Mouse (Mus musculus) liver (tissue): ENCODE measurements around the gene Arid2.
A peak's percentile ranks its signal among the peaks of the same experiment; 100 is the strongest.
"Not testable (repeated sequence)": the region's sequence is repeated elsewhere in the genome, so short reads cannot be mapped to it uniquely, and the experiment has no call there.

Experiments used
- DNase-seq: peaks from one replicate; pipeline ENCODE4 v3.0.0-alpha.2; 2020; ENCODE audit warnings: mixed read lengths

Arid2 gene

DNA sequence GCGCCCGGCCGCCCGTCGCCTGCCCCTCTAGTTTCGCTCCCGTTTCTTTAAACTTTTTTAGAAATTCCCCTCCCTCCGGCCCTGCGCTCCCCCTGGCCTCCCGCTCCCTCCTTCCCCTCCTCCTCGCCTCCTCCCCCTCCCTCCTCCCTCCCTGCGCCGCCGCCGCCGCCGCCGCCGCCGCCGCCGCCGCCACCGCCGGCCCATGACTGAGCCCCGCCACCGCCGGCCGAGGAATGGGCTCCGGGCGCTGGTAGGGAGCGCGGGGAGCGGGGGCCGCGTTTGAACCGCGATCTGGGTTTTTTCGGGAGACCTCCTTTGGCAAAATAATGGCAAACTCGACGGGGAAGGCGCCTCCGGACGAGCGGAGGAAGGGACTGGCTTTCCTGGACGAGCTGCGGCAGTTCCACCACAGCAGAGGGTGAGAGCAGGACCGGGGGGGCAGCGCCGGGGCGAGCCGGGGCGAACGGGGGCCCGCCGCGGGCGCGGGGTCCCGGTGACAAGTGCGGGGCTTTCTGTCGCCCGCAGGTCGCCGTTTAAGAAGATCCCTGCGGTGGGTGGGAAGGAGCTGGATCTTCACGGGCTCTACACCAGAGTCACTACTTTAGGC is at the start of gene Arid2:
Gene Arid2, plus strand, starts transcription at position 150 of the 607 bp plus-strand sequence.
- peak; percentile 83 for DNase-seq

DNA sequence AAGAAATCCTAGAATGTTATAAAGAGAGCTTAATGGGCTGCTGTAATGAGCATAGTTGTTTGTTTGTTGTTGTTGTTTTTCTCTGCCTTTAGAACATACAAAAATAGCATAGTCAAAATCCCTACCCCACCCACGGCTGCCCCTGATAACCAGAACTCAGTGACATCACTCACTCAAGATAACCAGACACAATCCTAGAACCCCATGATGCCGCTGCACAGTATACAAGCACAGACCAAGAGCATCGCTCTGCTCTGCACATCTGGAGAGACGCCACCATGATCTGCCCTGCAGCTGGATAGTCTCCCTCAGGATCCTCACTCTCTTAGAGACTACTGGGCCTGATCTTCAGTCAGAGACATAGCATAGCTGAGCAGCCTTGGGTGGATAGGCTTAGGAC is 49.2 kb upstream of the Arid2 start:
- DNase-seq = peak; percentile 42

DNA sequence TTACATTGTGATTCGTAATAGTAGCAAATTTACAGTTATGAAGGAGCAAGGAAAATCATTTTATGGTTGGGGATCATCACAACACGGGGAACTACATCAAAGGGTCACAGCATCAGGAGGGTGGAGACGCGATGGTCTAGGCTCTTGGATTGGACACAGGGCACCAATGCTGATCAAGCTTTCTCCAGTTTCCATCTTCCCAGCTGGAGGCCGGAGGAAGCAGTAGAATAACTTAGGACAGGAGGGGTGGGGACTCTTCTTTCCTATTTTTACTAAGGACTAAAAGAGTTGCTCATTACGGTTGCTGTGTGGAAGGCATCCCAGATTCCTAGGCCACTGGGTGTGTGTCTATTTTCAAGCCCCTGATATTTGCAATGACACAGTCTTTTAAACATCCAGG is 43.1 kb upstream of the Arid2 start:
- no peak for DNase-seq

DNA sequence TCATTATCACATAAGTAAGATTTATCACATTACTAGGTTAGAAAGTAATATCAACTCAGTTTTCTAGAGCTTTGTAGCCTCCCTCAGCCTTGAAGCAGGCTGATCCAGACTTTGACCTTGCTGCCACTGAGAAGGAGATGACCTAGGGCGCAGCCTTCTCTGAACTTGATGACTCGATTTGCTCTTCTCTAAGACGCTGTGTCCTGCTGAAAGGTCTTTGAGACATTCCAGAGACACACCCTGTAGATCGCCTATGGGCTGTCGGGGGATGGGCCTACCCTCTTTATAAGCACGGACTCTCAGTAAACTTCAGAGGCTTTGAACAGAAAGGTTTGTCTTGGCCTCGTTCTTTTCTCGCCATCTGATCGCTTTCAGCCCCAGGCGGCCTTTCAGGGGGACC is 42.6 kb upstream of the Arid2 start:
- not testable (repeated sequence) for DNase-seq

DNA sequence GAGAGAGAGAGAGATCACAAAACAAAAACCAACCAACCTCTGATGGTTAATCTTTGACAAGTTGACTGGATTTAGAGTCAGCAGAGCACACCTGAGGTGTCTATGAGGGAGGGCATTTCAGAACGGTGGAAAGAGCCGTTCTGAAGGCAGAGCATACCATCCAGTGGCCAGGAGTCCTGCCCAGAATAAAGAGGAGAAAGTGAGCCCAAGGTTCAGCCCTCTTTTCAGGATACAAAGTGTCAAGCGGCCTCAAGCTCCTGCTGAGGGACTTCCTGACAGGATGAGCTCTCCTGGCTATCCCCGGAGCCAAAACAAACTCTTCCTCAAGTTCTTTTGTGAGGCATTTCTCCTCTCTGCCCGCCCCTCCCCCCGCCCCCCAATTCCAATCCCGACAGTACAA is 33.5 kb upstream of the Arid2 start:
- DNase-seq = no peak

DNA sequence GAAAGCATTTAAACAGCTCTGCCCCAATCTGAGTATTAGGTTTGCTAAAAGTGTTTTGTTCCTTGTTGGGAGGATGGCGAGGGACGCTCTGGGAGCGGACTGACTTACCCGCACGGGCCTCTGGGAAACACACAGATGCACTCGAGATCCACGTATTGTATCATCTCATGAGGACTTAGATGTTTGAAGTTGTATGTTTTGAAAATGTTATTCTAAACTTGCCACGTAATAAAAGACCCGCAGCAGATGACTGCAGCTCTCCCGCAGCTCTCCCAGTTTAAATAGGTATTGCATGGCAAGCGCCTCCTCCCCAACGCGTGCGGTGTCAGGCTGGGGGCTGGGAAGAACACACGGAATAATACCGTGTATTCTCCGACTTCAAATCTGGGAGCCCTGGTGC is 33.0 kb upstream of the Arid2 start:
- no peak for DNase-seq

DNA sequence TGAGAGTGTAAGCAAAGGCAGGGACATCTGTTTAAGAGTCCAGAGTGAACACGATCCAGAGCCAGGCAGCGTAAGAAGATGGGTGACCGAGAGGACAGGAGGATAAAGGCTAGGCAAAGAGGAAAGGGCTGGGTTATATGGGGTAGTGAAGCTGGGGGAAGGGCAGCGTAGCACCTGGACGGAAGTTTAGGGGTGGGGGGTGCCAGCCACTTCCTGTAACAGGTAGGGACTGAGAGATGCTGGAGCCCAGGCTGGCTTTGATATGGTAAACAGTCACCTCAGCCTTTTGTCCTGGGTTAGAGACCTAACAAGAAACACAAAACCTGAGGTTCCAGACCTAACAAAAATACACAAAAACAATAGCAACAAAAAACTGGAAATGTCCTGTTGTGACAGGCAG is 29.5 kb upstream of the Arid2 start:
- no peak for DNase-seq

DNA sequence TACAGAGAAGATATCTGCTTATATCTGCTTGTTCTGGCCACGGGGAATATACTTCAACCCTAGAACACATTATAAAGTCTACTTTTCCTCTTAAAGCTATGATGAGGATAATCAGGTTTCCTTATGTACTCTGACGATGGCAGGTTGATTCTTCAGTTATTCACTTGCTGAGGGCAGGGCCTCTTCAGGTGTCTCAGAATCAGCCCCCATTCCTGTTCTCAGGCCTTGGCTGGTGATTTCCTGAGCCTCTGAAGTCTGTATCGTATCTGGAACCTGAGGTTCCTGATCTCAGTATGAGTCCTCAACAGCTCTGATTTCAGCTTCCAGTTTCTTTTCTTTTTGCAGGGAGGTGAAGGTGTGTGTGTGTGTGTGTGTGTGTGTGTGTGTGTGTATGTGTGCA is 22.7 kb upstream of the Arid2 start:
- no peak for DNase-seq

DNA sequence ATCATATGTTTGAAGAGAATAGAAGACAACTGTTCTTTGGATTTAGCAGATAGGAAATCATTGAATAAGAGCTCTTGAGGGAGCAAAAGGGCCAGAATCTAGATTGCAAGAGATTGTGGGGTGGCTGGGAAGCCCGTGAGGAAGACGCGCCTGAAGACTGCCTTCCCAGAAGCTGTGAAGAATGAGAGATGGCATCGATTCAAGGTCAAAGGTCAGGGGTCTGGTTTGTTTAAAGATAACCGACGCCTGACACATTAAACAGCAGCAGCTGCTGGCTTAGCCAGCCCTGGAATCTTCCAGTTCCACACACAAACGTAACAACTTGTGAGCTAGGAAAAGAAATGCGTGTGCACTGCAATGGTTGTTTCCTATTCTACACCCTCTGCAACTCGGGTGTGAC is 19.4 kb upstream of the Arid2 start:
- DNase-seq = no peak

DNA sequence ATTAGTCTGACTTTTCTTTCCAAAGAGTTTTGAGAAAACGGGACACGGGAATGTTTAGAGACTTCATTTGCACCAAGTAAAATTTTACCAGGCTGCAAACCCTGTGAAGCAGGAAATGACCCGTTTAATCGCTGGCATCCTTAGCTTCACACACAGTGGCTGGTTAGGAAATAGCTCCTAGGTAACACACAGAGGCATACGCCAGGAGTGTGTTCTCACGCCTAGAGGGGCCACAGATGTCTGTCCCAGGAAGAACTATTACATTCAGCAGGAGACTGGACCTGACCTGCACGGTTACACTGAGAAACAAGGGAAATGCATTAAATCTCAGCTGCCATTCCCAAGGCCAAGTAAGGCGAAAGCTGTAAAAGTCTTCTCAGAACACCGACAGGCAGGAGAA is 18.7 kb upstream of the Arid2 start:
- DNase-seq = no peak

DNA sequence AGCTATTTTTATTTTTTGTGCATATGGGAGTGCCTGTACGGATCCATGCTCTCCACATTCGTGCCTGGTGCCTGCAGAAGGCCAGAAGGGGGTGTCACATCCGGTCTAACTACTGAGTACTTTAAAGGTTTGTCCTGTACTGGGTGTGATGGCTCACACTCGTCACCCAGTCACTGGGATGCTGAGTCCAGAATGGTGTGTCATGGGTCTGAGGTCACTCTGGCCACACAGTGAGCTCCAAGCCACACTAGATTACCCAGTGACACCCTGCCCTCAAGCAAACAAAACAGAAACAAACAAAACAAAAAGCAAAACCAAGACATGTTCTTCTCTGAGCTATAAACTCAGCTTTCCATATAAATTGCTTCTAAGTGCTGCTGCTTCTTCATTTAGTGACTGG is 17.9 kb upstream of the Arid2 start:
- no peak for DNase-seq

DNA sequence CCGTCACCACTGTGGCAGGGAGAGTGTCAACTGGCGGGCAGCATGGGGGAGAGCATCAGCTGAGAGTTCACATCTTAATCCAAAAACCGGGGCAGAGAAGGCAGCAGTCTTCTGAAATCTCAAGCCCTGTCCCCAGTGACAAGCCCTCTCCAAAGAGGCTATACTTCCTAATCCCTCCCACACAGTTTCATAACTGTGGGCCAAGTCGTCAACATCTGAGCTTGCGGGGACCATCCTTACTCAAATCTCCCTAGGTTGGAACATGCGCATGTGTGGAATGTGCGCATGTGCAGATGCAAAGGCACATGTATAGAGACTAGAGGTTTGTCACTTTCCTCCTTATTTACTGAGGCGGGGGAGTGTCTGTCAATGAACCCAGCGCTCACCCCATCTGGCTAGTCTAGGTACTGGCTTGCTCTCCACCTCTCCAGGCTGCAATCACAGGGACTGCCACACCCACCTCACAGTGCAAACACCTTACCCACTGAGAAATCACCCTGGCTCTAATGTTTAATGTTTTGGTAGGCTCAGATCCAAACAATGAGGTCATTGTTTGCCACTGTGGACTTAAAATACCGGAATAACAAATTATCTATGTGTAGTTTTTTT is 16.9 kb upstream of the Arid2 start:
- DNase-seq = no peak

DNA sequence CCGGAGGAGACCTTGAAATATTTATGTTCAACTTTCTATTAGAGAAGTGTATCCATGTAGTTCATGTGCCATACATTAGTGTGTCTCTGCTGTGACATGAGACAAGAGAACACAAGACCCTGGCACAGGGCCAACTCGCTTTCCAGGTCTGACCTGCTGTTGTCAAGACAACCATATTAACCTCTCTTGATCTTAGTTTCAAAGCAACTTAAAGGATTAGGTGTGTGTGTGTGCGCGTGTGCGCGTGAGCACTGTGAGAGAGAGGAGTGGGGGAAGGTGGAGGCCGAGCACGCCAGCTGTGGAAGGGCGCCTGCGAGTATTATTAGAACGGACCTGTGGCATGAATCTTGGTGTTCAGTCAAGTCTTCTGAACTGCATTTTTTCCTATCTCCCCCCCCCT is 15.0 kb upstream of the Arid2 start:
- DNase-seq = no peak

DNA sequence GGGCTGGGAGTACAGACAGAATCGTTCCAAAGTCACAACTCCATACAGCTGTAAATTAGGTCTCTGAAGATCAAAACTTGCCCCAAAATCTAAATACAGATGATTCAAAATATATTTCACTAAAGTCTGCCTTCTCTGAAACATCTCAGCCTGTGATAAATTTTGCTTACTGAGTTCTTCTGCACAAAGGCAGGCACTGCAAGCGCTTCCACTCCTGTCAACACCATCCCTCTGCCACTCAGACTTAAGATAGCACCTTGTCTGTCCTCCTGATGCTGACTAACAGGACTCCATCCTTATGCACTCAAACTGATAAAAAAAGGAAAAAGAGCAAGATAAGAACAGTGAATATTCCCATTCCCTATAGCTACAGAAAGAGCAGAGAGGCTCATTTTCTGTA is 13.0 kb upstream of the Arid2 start:
- DNase-seq = no peak

DNA sequence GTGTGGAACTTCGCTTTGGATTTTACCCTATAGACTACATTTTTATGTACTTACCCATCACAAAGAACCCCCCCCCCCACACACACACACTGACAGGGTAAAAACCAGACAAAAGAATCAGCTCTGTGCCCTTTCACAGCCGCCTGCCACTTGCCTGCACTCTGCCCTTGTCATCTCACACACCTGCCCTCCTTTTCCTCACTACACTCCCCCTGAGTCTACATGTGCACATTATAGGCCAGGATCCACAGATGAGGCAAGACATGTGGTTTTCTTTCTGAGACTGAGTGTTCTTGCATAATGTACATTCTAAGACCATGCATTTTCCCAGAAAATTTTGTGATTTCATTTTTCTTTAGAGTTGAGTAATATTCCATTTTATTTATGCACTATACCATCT is 12.1 kb upstream of the Arid2 start:
- no peak for DNase-seq

DNA sequence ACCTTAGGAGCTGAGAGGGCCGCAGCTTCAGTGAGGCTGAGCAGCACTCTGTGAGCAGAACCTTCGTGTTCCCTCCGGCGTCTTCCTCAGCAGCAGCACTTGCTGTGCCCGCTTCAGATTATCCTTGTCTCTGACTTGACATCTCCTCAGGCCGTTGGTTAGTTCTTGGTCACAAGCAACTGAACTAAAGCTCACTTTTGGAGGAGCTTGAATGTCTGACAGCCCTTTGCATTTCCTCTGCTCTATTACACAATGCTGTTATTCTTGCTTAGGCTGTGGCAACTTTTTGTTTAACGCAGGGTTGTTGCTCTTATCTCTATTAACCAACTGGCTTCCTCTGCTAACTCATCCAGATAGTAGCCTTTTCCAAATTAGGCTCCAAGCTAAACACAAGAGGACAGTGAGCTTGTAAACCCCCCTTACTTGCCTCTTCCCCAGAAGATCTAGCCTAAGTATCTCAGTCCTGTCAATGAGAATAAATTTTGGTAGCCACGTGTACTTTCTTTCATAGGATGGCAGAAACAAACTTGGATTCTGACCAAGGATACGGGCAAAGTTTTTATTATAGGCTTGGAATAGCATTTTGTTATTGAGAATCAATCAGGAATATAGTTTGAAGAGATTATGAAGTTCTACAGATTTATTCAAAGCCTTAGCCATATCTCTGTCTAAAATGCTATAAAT is 11.4 kb upstream of the Arid2 start:
- DNase-seq = no peak

DNA sequence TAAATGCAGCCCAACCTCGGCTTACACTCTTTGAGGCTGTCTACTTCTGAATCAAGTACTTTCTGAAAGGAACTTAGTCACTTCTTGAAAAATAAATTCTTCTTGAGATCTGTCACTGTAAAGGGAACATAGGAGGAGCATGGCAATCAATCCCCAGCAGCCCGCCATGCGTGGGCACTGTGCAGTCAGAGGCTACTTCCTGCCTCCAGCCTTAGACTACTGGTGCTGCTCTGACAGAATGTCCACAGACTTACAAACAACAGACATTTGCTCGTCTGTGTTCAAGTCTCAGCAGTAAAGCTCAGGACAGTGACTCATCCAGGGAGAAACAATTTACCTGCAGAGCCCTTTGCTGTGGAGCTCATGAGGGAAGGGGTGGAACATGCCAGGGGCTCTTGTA is 10.3 kb upstream of the Arid2 start:
- DNase-seq = no peak

DNA sequence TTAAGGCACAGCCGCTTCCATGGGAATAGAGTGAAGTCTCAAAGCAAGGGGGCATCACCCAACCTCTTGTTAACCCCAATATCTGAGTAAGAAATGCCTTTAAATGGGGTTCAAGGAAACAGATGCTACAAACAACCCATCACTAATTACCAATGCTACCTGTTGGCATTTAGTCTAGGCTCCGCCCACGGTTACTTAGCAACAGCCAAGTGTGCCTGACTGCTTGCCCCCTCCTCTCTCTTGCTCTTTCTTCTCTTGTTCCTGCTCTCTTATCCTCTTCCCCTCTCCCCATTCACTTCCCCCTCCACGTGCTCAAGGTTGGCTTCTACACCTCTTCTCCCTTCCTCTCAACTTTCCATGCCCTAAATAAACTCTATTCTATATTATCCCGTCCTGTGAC is 6.1 kb upstream of the Arid2 start:
- no peak for DNase-seq

DNA sequence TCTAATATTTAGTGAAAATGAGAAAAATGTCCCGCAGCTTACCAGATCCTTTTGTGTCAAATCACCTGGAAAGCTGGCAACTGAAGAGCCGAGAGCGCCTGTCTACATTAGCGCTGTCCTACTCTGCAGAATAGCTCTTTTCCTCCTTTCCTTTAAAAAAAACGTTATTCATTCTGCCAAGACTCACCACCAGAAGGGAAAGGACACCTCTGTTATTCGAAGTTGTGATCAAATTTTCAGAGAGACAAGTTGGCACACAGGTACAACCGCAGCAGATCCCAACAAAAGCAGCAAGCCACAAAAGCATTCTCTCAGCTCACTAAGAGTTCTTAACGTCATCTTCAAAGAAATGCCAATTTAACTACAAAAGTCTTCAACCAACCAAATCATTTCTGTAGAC is 4.2 kb upstream of the Arid2 start:
- DNase-seq = no peak

DNA sequence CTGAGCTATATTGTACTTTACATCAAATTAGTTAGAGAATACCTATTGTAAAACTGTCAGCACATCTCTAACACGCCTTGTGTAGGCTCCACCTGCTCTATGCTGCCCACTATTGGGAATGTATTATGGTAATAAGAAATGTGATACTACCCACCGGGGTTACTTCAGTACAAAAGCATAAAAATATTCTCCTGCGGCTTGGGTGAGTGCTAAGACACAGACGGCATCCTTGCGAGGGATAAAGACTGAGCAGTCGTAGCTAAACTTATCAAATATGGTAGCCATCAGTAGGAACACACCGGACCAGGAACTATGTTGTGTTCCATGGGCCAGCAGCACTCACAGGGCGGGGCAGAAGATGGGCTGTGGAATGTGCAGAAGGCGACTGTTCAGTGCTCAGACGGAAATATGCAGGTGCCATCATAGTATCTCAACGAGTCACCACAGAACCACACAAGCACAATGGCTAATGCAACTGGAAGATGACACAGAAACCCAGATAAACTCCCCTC is 3.3 kb upstream of the Arid2 start:
- DNase-seq = peak; percentile 70

DNA sequence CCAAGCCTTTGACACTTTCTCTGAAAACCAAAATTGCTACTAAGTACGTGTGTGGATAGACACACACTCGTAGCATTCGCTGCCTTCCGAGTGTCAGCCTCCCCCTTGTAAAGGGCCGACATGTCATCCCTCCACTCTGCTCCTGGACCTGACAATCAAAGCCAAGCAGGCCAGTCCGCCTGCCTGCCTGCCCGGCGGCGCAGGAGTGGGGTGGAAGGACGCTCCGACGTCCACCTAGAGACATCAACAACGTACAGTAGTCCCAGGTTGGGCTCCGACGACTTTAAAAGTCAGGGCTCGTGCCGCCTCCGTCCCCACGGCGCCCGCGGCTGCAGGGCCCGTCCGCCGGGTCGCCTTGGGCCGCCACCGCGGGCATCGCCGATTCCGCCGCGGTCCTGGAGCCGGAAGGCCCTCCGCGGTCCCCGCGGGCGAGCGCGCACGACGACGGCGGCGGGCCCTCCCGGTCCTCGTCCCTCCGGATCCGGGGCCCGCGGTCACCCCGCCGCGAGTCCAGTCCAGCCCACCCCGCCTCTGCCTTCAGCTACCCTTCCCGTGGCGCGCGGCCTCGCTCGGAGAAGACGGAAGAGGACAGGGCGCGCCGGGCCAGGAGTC is 2.5 kb upstream of the Arid2 start:
- DNase-seq = peak; percentile 76

DNA sequence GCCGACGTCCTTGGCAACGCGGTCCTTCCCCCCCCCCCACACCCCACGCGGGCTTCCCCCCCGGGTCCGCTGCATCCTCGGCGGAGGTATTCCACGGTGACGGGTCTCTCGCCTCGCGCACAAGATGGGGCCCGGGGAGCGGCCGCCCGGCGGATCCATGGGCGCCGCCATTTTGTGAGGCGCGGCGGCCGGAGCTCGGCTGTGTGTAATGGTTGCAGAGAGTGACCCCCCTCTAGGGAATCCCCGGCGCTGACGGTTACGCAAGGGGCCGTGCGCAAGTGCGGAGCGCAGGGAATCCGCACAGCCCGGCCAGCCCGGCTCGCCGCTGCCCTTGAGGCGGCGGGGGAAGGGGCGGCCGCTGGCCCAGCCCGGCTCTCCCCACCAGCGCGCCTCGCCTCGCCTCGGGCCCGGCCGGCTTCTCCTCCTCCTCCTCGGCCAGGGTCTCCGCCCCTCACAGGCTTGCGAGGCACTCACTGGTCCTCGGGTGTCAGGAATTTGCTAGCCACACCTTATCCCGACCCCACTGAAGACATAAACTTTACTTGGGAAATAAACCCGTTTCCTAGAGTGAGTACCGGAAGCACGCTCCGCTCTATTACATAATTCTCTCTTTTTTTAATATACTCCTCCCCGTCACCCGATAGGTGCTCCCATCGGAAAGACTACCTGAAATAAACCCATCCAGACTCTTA is 1.8 kb upstream of the Arid2 start:
- DNase-seq = peak; percentile 89
